Mouse (Mus musculus): Measurements from ENCODE around the gene Hist1h1t.

- TF ChIP-seq CTCF (IDR thresholded peaks at IDR 0.05; ENCODE audit: extremely low read depth, insufficient read length, insufficient replicate concordance, low read depth, low read length) (no peak), POLR2A (IDR thresholded peaks at IDR 0.05; ENCODE audit: low read depth, low read length) (no peak)
Observed at GRCm38 (mm10) chr13:23698996-23699395, 3.4 kb downstream of the Hist1h1t start.
